Comparison of ENCODE assay signal across 24 mouse cellular contexts in genomic region chr2:155451256-155451655, GRCm38 (mm10). TPM values are rescaled to one million over a fixed set of nuclear protein-coding genes. Genes with fewer than 3 reads are reported as not detected.
DNase-seq lines count a peak whose midpoint lies in the region; ATAC-seq and TF ChIP-seq lines count a peak whose summit lies in the region.
"Had no signal": no experiment of that assay in that cellular context is flagged by ENCODE, and none has a peak within 500 bp of the region (broad histone marks: within the 10 kb centered on the region; RNA-seq: fewer than 3 reads in every experiment).

No protein-coding gene starts in this region.

- no peaks in the 10 kb centered on the region for H3K27me3 ChIP-seq in heart, embryonic 12.5 days (replicated peaks)
- no peaks in the 10 kb centered on the region for H3K27me3 ChIP-seq in midbrain, embryonic 11.5 days (ENCODE audit: control insufficient read depth, insufficient read depth, low read length)
- no peaks in the 10 kb centered on the region for H3K27me3 ChIP-seq in midbrain, embryonic 10.5 days (ENCODE audit: low read depth, poor library complexity, severe bottlenecking)
- H3K27me3 ChIP-seq in stomach, postnatal 0 days (ENCODE audit: control insufficient read depth, insufficient read depth, low read length): no peaks in the 10 kb centered on the region
- H3K27me3 ChIP-seq: liver, embryonic 15.5 days; midbrain, embryonic 15.5 days; neural tube, embryonic 13.5 days had no signal

- peak; percentile 19; the same call in 1 of the 2 replicates for TF ChIP-seq CTCF in layer of hippocampus, adult 2 months (conservative IDR thresholded peaks at IDR 0.05)
- TF ChIP-seq CTCF in stomach, postnatal 0 days (IDR thresholded peaks at IDR 0.05; ENCODE audit: low read depth): peak; percentile 49

- no peak overlapping the region for H3K9ac ChIP-seq in heart, embryonic 12.5 days
- H3K9ac ChIP-seq in midbrain, embryonic 11.5 days (ENCODE audit: low read length): no peak overlapping the region
- no peak overlapping the region for H3K9ac ChIP-seq in stomach, postnatal 0 days (ENCODE audit: low read length)
- H3K9ac ChIP-seq: liver, embryonic 15.5 days; midbrain, embryonic 15.5 days; neural tube, embryonic 13.5 days had no signal

- peak; percentile 54 for DNase-seq in heart, adult 11 months
- DNase-seq in layer of hippocampus, adult 2 months (ENCODE audit: low spot score in 2 of 2): no peak
- no peak for DNase-seq in layer of hippocampus, postnatal 14 days (ENCODE audit: low spot score in 2 of 2)
- peak; percentile 67 for DNase-seq in midbrain, embryonic 11.5 days (ENCODE audit: low spot score, missing footprints)
- no peak for DNase-seq in midbrain, embryonic 10.5 days (ENCODE audit: low spot score)
- no peak for DNase-seq in stomach, postnatal 0 days (ENCODE audit: low spot score)
- DNase-seq in thymus, postnatal 14 days: no peak
- DNase-seq: adrenal gland, postnatal 25 days; cerebellum, adult 11 months; cerebellum, postnatal 10 days; gastrocnemius, postnatal 25 days; kidney, adult 11 months; kidney, postnatal 14 days; layer of hippocampus, postnatal 36 days; lung, postnatal 14 days; thymus, postnatal 25 days had no signal

- 82% methylated on average over 5 of the region's 5 CpGs for WGBS in heart, embryonic 12.5 days
- WGBS in midbrain, embryonic 11.5 days: 85% methylated on average over 5 of the region's 5 CpGs
- 84% methylated on average over 5 of the region's 5 CpGs for whole genome bisulfite sequencing in midbrain, embryonic 10.5 days
- WGBS in stomach, postnatal 0 days: 85% methylated on average over 5 of the region's 5 CpGs

- no peaks in the 10 kb centered on the region for H3K4me1 ChIP-seq in heart, embryonic 12.5 days (replicated peaks)
- H3K4me1 ChIP-seq in midbrain, embryonic 11.5 days (ENCODE audit: control insufficient read depth, insufficient read depth, low read length): no peaks in the 10 kb centered on the region
- no peaks in the 10 kb centered on the region for H3K4me1 ChIP-seq in midbrain, embryonic 10.5 days
- H3K4me1 ChIP-seq in stomach, postnatal 0 days (replicated peaks; ENCODE audit: control insufficient read depth, insufficient read depth): no peaks in the 10 kb centered on the region
- H3K4me1 ChIP-seq: embryonic facial prominence, embryonic 10.5 days; liver, embryonic 15.5 days; midbrain, embryonic 15.5 days; neural tube, embryonic 13.5 days had no signal

- TF ChIP-seq EP300 in stomach, postnatal 0 days (optimal IDR thresholded peaks at IDR 0.05): no peak

- no peak overlapping the region for H3K27ac ChIP-seq in heart, embryonic 12.5 days (ENCODE audit: poor library complexity, severe bottlenecking)
- H3K27ac ChIP-seq in layer of hippocampus, adult 2 months: no peak overlapping the region
- no peak overlapping the region for H3K27ac ChIP-seq in midbrain, embryonic 11.5 days (ENCODE audit: low read depth, low read length)
- H3K27ac ChIP-seq in midbrain, embryonic 10.5 days (replicated peaks): no peak overlapping the region
- H3K27ac ChIP-seq in stomach, postnatal 0 days (replicated peaks): no peak overlapping the region
- H3K27ac ChIP-seq: embryonic facial prominence, embryonic 10.5 days; liver, embryonic 15.5 days; midbrain, embryonic 15.5 days; neural tube, embryonic 13.5 days had no signal

- no peak overlapping the region for H3K4me3 ChIP-seq in heart, embryonic 12.5 days
- no peak overlapping the region for H3K4me3 ChIP-seq in layer of hippocampus, adult 2 months
- no peak overlapping the region for H3K4me3 ChIP-seq in midbrain, embryonic 11.5 days (ENCODE audit: low read depth, low read length)
- no peak overlapping the region for H3K4me3 ChIP-seq in midbrain, embryonic 10.5 days
- H3K4me3 ChIP-seq in stomach, postnatal 0 days (ENCODE audit: low read depth, low read length): no peak overlapping the region
- H3K4me3 ChIP-seq: embryonic facial prominence, embryonic 10.5 days; liver, embryonic 15.5 days; midbrain, embryonic 15.5 days; myocyte; neural tube, embryonic 13.5 days had no signal

- H3K36me3 ChIP-seq in heart, embryonic 12.5 days: peaks cover 16% of the 10 kb centered on the region
- H3K36me3 ChIP-seq in midbrain, embryonic 11.5 days (ENCODE audit: control insufficient read depth, insufficient read depth, low read length): no peaks in the 10 kb centered on the region
- peaks cover 25% of the 10 kb centered on the region for H3K36me3 ChIP-seq in midbrain, embryonic 10.5 days
- H3K36me3 ChIP-seq in stomach, postnatal 0 days (ENCODE audit: control insufficient read depth, insufficient read depth, low read length): no peaks in the 10 kb centered on the region
- H3K36me3 ChIP-seq: liver, embryonic 15.5 days; midbrain, embryonic 15.5 days had no signal

- H3K4me2 ChIP-seq in heart, embryonic 12.5 days: no peak overlapping the region
- no peak overlapping the region for H3K4me2 ChIP-seq in midbrain, embryonic 11.5 days
- no peak overlapping the region for H3K4me2 ChIP-seq in stomach, postnatal 0 days (replicated peaks; ENCODE audit: low read depth)
- H3K4me2 ChIP-seq: liver, embryonic 15.5 days; midbrain, embryonic 15.5 days; neural tube, embryonic 13.5 days had no signal

- H3K9me3 ChIP-seq in heart, embryonic 12.5 days (replicated peaks): no peaks in the 10 kb centered on the region
- no peaks in the 10 kb centered on the region for H3K9me3 ChIP-seq in midbrain, embryonic 11.5 days (ENCODE audit: control insufficient read depth, low read length)
- H3K9me3 ChIP-seq in midbrain, embryonic 10.5 days (replicated peaks): no peaks in the 10 kb centered on the region
- no peaks in the 10 kb centered on the region for H3K9me3 ChIP-seq in stomach, postnatal 0 days (ENCODE audit: control insufficient read depth, low read length)
- H3K9me3 ChIP-seq: embryonic facial prominence, embryonic 10.5 days; liver, embryonic 15.5 days; midbrain, embryonic 15.5 days; neural tube, embryonic 13.5 days had no signal

- no peak for ATAC-seq in heart, embryonic 12.5 days (ENCODE audit: insufficient number of reproducible peaks, low FRiP score)
- no peak for ATAC-seq in midbrain, embryonic 11.5 days (ENCODE audit: low FRiP score)
- ATAC-seq in stomach, postnatal 0 days (ENCODE audit: low FRiP score, low TSS enrichment): no peak
- ATAC-seq: forebrain, embryonic 16.5 days; hindbrain, embryonic 16.5 days; midbrain, embryonic 15.5 days had no signal

RNA-seq across cellular contexts. Expression of gene Ncoa6, which starts 22.4 kb away (rescaled TPM):
- polyA plus RNA-seq in heart, embryonic 12.5 days (2016; fragmentation: Nextera tagmentation; extraction: Ambion mirVana): 19.2 and 21.7 TPM in 2 replicates
- total RNA-seq in layer of hippocampus, adult 2 months (2021): 10 to 100 TPM; 70.4 to 76.3 TPM
- 10 to 100 TPM; 61.1 to 71.8 TPM for total RNA-seq in layer of hippocampus, postnatal 14 days (2021)
- polyA plus RNA-seq in midbrain, embryonic 11.5 days (2014; fragmentation: Nextera tagmentation; extraction: Ambion mirVana): 33.5 and 33.6 TPM in 2 replicates
- polyA plus RNA-seq in midbrain, embryonic 10.5 days (2016; fragmentation: Nextera tagmentation; extraction: Ambion mirVana): 20.8 and 22.3 TPM in 2 replicates
- 10.6 and 11.3 TPM in 2 replicates for polyA plus RNA-seq in stomach, postnatal 0 days (2015; fragmentation: Nextera tagmentation; extraction: Ambion mirVana)

Comparison
In these comparisons a context has a peak if more than half of its experiments do, and no peak if none do; other contexts are left out.
1. DNase-seq: peak in heart, adult 11 months (single experiment) and midbrain, embryonic 11.5 days (single experiment); none in layer of hippocampus, adult 2 months (0 of 2), layer of hippocampus, postnatal 14 days (0 of 2), midbrain, embryonic 10.5 days (single experiment), stomach, postnatal 0 days (single experiment) and thymus, postnatal 14 days (single experiment).